Mouse (Mus musculus): Measurements from ENCODE around the gene Olfr5.

DNA sequence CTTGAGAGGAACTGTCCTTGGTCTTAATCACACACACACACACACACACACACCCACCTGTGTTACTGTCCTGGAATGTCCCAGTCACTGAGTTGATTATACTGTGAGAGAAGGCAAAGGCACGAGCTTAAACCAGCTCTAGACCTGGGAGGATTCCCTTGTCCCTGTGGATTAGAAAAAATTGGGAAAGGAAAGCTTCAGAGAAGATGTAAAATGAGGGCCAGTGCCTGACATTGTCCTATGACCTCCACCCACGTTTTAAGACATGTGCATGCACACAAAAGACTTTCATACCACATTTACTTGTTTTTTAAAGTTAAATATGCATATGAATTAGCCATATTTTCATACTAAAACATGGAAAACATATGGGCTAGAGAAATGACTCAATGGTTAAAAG is at the start of gene Olfr5:
- no peak for TF ChIP-seq HCFC1 (IDR thresholded peaks at IDR 0.05; ENCODE audit: borderline replicate concordance, insufficient read depth, low read length)
- no peak for TF ChIP-seq ZNF384 (IDR thresholded peaks at IDR 0.05; ENCODE audit: low read depth, low read length)
- TF ChIP-seq CHD2 (IDR thresholded peaks at IDR 0.05; ENCODE audit: low read depth, low read length): no peak
- no peak for TF ChIP-seq ZC3H11A (IDR thresholded peaks at IDR 0.05; ENCODE audit: borderline replicate concordance, low read depth, low read length)
- no peak for TF ChIP-seq MAFK (IDR thresholded peaks at IDR 0.05; ENCODE audit: insufficient read depth, low read depth, low read length)

All from ES-E14 (cell line).